Mouse (Mus musculus) kidney, postnatal 0 days (tissue): ENCODE measurements at regions not wholly inside any gene's neighbourhood (a gene's known extent, or its start where the extent isn't known, plus 50 kb on each side); places are given as distances from the start of the nearest gene placed in this dataset.

ENCODE experiments used
- ATAC-seq: fragments of 200-750 bp; cut with Nextera tagmentation; replicated peaks from 2 replicates; pipeline ENCODE4 v1.8.0; 2017; ENCODE audit warnings: low read depth, moderate number of reproducible peaks, moderate TSS enrichment, moderate library complexity; ENCODE audit not compliant: low FRiP score
- DNase-seq: peaks from one replicate; pipeline ENCODE4 v3.0.0-alpha.2; 2016; ENCODE audit warnings: low spot score
- H3K27ac ChIP-seq: fragments of 300-500 bp; sonication (generic); 2 replicates; pipeline ENCODE4 v1.5.1; 2014; ENCODE audit warnings: mild to moderate bottlenecking
- H3K27me3 ChIP-seq: fragments of 300-500 bp; sonication (generic); 2 replicates; pipeline ENCODE4 v1.6.1; 2014; ENCODE audit warnings: low read length, mixed read lengths; ENCODE audit not compliant: insufficient read depth
- H3K36me3 ChIP-seq: fragments of 300-500 bp; sonication (generic); 2 replicates; pipeline ENCODE4 v1.6.1; 2014; ENCODE audit warnings: low read length, mixed read lengths; ENCODE audit not compliant: insufficient read depth
- H3K4me1 ChIP-seq: fragments of 300-500 bp; sonication (generic); replicated peaks from 2 replicates; pipeline ENCODE4 v1.6.1; 2014; ENCODE audit warnings: antibody characterized with exemption, low read length, mixed read lengths; ENCODE audit not compliant: insufficient read depth
- H3K4me2 ChIP-seq: fragments of 300-500 bp; sonication (generic); 2 replicates; pipeline ENCODE4 v1.6.1; 2014; ENCODE audit warnings: mild to moderate bottlenecking, low read length, moderate library complexity, mixed read lengths
- H3K4me3 ChIP-seq: fragments of 300-500 bp; sonication (generic); replicated peaks from 2 replicates; pipeline ENCODE4 v1.5.1; 2014; ENCODE audit warnings: low read depth, low read length
- H3K9ac ChIP-seq: fragments of 300-500 bp; sonication (generic); 2 replicates; pipeline ENCODE4 v1.6.1; 2014; ENCODE audit warnings: low read depth, low read length
- H3K9me3 ChIP-seq: fragments of 300-500 bp; sonication (generic); replicated peaks from 2 replicates; pipeline ENCODE4 v1.6.1; 2016; ENCODE audit warnings: low read length, inconsistent platforms, mixed read lengths
- CTCF ChIP-seq: IDR thresholded peaks from 2 replicates; pipeline ENCODE4 v1.5.1; 2016; ENCODE audit warnings: antibody characterized with exemption, low read depth, mild to moderate bottlenecking, moderate library complexity
- WGBS: fragments of 180-500 bp; shearing (Covaris S2); extraction: QIAGEN DNeasy Blood & Tissue Kit; methylation state at CpG from one replicate; pipeline ENCODE4 v1.1.7; 2014; 5-methylcytosine and 5-hydroxymethylcytosine counted together

DNA sequence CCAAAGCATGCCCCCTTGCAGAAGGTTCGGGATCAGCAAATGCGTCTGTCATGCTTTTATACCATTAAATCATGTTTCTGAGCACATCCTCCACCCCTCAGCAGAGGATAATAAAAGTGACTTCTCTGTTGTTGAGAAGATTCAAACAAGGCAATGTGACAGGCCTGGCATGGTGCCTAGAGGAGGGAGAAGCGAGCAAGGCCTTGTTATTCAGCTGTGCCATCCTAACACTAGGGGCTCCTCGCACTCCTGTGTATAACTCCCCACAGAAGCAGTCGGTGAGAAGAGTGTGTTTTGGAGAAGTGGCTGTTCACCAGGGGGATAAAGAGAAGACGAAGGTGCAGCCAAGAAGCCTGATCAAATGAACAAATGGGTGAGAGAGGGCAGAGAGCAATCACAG lies 330.3 kb downstream of the Cmpk2 start:
- no peak for DNase-seq
- TF ChIP-seq CTCF = no peak
- ATAC-seq = no peak
- Histone ChIP-seq H3K4me3 (no peak overlapping the region), H3K27ac (no peak overlapping the region), H3K4me2 (no peak overlapping the region), H3K27me3 (no peaks in the 10 kb centered on the region), H3K9ac (no peak overlapping the region), H3K4me1 (no peaks in the 10 kb centered on the region), H3K9me3 (no peaks in the 10 kb centered on the region), H3K36me3 (no peaks in the 10 kb centered on the region)
- 73% methylated on average over 6 of the region's 6 CpGs for WGBS

DNA sequence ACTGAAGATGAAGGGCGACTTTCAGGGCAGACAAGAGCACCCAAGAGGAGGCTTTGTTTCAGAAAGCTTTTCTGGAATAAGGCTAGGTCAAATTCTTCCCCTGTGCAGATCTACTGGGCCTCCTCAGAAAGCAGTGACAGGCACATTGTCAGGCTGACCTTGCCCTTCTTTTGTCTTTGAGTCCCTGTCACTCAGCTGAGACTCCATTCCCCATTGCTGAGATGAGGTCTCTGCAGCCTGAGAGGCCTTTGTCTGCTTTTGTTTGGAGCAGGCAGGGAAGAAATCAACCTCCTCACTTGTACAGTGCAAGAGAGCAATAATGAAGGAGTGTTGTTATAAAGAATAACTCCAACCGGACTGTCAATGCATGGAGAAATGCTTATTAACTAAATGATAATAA lies 327.4 kb downstream of the Cmpk2 start:
- no peak for DNase-seq
- TF ChIP-seq CTCF = no peak
- no peak overlapping the region for H3K27ac ChIP-seq
- no peaks in the 10 kb centered on the region for H3K36me3 ChIP-seq
- no peak overlapping the region for H3K9ac ChIP-seq
- no peaks in the 10 kb centered on the region for H3K9me3 ChIP-seq
- H3K27me3 ChIP-seq = no peaks in the 10 kb centered on the region
- H3K4me2 ChIP-seq = no peak overlapping the region
- no peak for ATAC-seq
- no peaks in the 10 kb centered on the region for H3K4me1 ChIP-seq
- WGBS = 93% methylated on average over 2 of the region's 2 CpGs
- no peak overlapping the region for H3K4me3 ChIP-seq

DNA sequence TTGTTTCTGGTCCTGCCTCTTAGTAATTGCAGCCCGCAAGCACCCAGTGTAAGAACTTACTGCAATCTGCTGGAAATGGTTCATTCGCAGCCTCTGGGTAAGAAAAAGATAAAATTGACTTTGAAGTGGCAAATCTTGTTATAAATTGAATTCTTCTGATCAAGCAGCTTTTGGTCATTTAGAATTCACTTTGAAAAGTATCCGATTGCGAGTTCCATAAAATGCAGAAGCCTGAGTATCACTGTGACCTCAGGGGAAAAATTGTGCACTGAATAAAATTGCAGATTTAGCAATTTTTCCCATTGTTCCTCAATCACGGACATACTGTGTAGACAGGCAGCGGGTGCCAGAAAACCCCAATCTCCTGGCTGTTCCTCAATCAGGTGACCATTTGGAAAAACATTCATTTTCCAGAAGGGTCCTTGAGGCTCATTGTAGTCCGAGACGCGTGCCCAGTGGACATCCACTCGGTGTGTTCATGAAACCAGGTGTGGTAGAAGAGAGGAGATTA lies 320.4 kb downstream of the Cmpk2 start:
- Histone ChIP-seq H3K4me2 (no peak overlapping the region), H3K9ac (no peak overlapping the region), H3K36me3 (no peaks in the 10 kb centered on the region), H3K27ac (no peak overlapping the region), H3K4me3 (no peak overlapping the region), H3K4me1 (no peaks in the 10 kb centered on the region), H3K9me3 (no peaks in the 10 kb centered on the region), H3K27me3 (no peaks in the 10 kb centered on the region)
- no peak for DNase-seq
- no peak for ATAC-seq
- no peak for TF ChIP-seq CTCF
- 90% methylated on average over 10 of the region's 10 CpGs for WGBS

DNA sequence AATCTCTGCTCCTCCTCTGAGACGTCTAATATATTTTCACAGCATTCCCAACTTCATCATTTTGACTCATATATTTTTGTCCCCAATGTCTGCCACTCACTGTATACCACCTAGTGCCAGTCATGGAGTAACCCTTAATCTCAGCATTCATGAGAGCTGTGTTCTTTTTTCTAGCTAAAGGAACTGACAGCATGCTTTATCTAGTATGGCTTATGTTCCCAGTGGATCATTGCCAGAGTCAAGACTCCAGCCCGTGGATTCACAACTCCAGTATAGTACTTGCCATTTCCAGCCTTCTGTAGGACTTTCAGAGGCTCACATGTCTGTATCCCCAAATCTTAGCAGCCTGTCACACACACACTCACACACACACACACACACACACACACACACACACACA lies 316.5 kb downstream of the Cmpk2 start:
- Histone ChIP-seq H3K27ac (no peak overlapping the region), H3K9ac (no peak overlapping the region), H3K4me3 (no peak overlapping the region), H3K4me1 (no peaks in the 10 kb centered on the region), H3K9me3 (no peaks in the 10 kb centered on the region), H3K36me3 (no peaks in the 10 kb centered on the region), H3K27me3 (no peaks in the 10 kb centered on the region), H3K4me2 (no peak overlapping the region)
- no peak for TF ChIP-seq CTCF
- WGBS = 68% methylated on average over 2 of the region's 2 CpGs
- no peak for DNase-seq
- no peak for ATAC-seq

DNA sequence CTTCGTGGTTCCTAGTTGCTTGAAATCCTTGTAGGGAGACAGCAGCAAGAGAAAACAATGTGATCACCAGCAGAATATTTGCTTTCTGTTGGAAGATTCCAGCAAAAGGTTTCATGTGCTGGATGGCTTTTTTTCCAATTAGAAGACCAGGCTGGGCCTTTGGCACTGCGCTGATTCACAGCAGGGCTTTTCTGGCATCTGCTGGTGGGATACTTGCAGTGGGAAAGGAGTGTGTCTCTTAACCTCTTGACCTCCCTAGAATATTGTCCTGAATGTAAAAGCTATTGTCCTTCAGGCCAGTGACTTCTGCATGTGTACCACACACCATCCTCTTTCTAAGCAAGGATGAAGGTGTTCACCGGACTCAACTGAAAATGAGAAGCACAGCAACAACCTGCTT lies 315.4 kb downstream of the Cmpk2 start:
- no peak for TF ChIP-seq CTCF
- Histone ChIP-seq H3K27me3 (no peaks in the 10 kb centered on the region), H3K4me3 (no peak overlapping the region), H3K4me2 (no peak overlapping the region), H3K9ac (no peak overlapping the region), H3K36me3 (no peaks in the 10 kb centered on the region), H3K27ac (no peak overlapping the region), H3K4me1 (no peaks in the 10 kb centered on the region), H3K9me3 (no peaks in the 10 kb centered on the region)
- no peak for DNase-seq
- ATAC-seq = no peak
- 91% methylated on average over 3 of the region's 3 CpGs for WGBS

DNA sequence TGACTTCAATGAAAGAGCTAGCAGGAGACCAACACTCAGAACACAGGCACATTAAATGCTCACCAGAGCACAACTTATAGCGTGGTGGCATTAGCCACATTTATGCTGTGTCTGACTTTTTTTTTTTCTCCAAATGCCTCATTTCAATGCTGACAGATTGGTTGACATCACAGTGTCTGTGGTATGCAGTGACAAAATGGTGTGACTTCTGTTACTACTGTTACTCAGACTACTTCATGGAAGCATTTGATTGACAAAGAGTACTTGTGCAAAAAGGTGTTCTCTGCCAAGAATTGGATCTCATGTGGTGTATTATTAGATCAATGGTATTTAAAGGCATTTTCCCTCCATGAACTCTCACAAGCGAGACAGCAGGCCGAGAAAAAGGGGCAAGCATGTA lies 314.8 kb downstream of the Cmpk2 start:
- DNase-seq = no peak
- H3K9me3 ChIP-seq = no peaks in the 10 kb centered on the region
- no peak overlapping the region for H3K9ac ChIP-seq
- H3K4me1 ChIP-seq = no peaks in the 10 kb centered on the region
- H3K4me3 ChIP-seq = no peak overlapping the region
- no peak for ATAC-seq
- no peak overlapping the region for H3K27ac ChIP-seq
- TF ChIP-seq CTCF = no peak
- 69% methylated on average over 3 of the region's 3 CpGs for WGBS
- no peaks in the 10 kb centered on the region for H3K27me3 ChIP-seq
- H3K4me2 ChIP-seq = no peak overlapping the region
- H3K36me3 ChIP-seq = no peaks in the 10 kb centered on the region

DNA sequence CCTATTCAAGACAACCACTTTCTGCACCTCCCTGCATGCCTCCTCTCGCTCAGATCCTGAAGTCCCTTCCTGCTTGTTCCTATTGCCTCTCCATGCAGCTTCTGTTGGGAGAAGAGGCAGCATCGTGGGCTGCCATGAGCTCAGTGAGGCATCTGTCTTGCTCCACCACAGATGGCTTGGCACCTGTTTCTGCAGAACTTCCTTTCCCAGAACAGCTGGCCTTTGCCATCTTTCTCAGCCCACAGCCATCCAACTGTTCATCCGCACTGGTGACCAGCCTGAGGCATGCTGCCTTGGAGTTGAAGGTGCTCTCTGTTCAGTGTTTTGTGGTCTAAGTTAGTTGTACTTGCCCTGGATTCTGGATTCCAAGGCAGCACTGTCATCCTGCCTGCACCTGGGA lies 312.5 kb downstream of the Cmpk2 start:
- no peak overlapping the region for H3K4me3 ChIP-seq
- no peak overlapping the region for H3K4me2 ChIP-seq
- no peak for TF ChIP-seq CTCF
- no peaks in the 10 kb centered on the region for H3K36me3 ChIP-seq
- H3K9me3 ChIP-seq = no peaks in the 10 kb centered on the region
- whole genome bisulfite sequencing = 83% methylated on average over 3 of the region's 3 CpGs
- H3K4me1 ChIP-seq = no peaks in the 10 kb centered on the region
- DNase-seq (no peak), ATAC-seq (no peak)
- no peak overlapping the region for H3K27ac ChIP-seq
- no peak overlapping the region for H3K9ac ChIP-seq
- no peaks in the 10 kb centered on the region for H3K27me3 ChIP-seq
